Mouse (Mus musculus) heart, postnatal 10 days (tissue): Measurements from ENCODE around the gene Cc2d1b. TPM values are rescaled to one million over a fixed set of nuclear protein-coding genes. Genes with fewer than 3 reads are reported as not detected.

ENCODE experiments used
- DNase-seq, 2 experiments: peaks; one replicate each; pipeline ENCODE4 v3.0.0; 2021
- intact Hi-C: fragments of 180-260 bp; cut with DNase I; formaldehyde crosslinking; loops from one replicate; pipeline ENCODE4 v1.15.1; 2025
- total RNA-seq, 2 experiments: library from RNA; stranded (reverse); gene quantifications; 2 replicates each; pipeline ENCODE4 v1.2.3; 2021

Cc2d1b gene
- total RNA-seq = 10 to 100 TPM; 21.6 to 21.7 TPM

DNA sequence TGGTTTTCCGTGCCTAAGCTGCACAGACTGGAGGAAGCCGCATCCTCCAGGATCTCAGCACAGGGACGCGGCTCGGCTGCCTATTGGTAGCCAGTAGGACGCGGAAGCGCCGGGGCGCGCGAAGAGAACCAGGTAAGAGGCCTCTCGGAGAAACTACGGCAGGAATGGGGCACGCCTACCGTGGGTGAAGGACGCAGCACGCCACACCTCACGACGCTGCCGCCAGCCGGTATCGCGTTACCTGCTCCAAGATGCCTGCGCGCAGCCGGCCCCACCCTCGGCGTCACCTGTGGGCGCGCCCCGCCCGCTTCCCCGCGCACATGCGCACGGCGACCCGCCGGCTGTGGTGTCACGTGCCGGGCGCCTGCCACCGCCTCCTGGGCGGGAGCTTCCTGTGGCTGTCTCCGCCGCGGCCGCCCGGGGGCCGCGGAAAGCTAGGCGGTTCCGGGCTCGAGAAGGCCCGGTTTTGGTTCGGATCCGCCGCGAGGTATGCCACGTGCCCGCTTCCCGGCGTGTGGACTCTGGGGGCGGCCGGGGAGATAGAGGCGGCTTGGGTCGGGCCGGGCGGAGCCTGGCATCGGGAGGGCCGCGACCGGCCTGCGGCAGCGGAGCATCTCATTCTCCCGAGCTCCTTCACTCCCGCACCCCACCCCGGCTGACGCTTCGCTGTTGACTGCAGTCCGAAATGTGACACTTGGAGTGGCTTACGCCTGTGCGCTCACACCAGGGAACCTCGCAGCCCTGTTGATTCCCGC, at the start of gene Cc2d1b:
Gene Cc2d1b (plus strand): TSS at position 354 of the 755 bp plus-strand sequence.
- DNase-seq = peak; percentile 90 to 91
- intact Hi-C loops = loop anchor here (5.0 kb wide), 1 partner anchor 282 kb away; no protein-coding TSS in a partner anchor

DNA sequence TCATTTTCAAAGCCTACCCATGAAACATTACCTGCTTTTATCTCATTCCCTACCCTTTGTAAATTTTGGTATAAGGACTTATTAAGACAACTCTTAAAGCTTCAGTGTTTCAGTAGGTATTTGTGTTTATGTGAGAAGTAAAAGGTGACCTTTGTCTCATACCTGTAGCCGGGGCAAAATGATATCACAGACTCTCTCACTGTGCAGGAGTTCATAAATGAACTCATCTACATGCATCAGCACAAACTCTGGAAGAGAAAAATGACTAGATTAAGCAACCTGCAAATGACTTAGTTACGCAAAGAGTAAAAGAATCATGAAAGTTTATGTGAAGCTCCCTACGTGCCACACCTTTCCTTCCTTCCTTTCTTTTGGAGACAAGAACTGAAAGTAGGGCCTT, 47.1 kb upstream of the Cc2d1b start:
- no peak for DNase-seq
- intact Hi-C loops = no loop called here

GRCm38 (mm10) chr4:108578840-108579742, 40.6 kb upstream of the Cc2d1b start, which contains the start of the genes Prpf38a and Orc1:
Gene Prpf38a (minus strand): TSS chr4:108579336.
Gene Orc1 (plus strand): TSS chr4:108579423.
- intact Hi-C loops = no loop called here

GRCm38 (mm10) chr4:108579743-108580411, 39.9 kb upstream of the Cc2d1b start:
- DNase-seq = no peak
- intact Hi-C loops = no loop called here

More at GRCm38 (mm10) chr4:108578840-108579742, 40.6 kb upstream of the Cc2d1b start, which contains the start of the genes Prpf38a and Orc1:
- DNase-seq = peak; percentile 98 to 99

GRCm38 (mm10) chr4:108593376-108593775, 26.4 kb upstream of the Cc2d1b start:
- no peak for DNase-seq
- intact Hi-C loops = no loop called here

DNA sequence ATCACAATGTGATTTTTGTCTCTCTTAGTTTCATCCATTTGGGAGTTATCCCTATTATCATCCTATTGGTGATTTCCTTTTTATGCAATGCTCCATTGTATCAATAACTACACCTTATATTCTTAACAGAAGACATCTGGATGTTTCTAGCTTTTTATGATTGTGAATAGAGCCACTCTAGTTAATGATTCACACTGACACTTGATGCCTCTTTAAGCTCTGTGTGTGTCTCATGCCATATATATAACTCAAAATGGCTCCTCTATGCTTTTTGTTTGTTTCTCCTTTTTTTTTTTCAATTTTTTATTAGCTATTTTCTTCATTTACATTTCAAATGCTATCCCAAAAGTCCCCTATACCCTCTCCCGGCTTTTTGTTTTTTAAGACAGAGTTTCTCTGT, 24.0 kb upstream of the Cc2d1b start:
- DNase-seq = no peak
- intact Hi-C loops = no loop called here

DNA sequence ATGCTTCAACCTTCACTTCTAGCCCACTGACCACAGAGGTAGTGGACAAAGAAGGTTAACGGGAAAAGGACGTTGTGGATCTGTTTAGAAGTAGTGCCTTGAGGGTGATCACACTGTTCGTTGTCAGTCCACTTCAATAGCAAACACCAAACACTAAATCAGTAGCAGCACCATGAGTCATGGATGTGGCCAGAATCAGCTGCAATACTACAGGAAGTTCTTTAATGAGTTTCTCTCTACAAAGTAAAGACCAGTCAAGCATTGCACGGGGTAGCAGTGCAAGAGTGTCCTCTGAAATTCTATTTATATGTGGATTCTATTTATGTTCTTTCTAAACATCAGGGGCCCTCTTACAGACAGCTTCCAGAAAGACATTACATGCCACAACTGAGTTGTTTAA, 21.4 kb upstream of the Cc2d1b start:
- DNase-seq = no peak
- intact Hi-C loops = no loop called here

DNA sequence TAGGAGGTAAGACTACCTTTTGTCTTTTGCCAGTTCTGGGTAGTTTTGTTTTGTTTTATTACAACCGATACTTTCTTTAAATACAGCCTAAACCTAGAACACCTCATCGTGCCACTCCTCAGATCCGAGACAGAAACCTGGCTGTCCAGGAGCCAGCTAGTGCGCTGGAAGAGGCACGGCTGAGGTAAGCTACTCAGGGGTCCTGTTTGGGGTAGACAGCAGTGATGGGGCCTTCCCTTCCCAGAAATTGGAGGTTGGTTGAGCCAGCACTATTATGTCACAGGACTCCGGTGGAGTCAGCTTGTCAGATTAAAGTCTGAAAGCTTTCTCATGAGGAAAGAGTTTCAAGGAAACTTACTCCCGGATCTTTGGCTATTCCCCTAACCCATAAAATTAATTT, 17.9 kb upstream of the Cc2d1b start:
- intact Hi-C loops = no loop called here

GRCm38 (mm10) chr4:108608651-108609050, 11.1 kb upstream of the Cc2d1b start:
- DNase-seq = no peak
- intact Hi-C loops = no loop called here

More for the DNA sequence above, 17.9 kb upstream of the Cc2d1b start:
- DNase-seq = no peak

DNA sequence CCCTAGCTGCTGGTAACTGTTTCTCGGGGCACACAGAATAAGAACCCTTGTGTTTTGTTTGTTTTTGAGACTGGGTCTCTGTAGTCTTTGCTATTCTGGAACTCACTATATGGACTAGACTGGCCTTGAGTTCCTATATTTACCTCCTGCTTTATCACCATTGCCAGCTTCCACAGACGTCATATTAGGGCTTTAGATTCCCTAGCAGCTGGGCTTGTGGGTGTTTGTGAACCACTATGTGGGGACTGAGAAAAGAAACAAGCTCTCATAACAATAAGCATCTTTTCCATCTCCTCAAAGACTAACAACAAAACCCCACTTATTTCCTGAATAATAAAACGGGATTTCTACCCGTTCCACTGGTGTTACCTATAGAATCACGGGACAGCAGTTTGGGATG, 8.8 kb upstream of the Cc2d1b start:
- DNase-seq = no peak
- intact Hi-C loops = no loop called here

DNA sequence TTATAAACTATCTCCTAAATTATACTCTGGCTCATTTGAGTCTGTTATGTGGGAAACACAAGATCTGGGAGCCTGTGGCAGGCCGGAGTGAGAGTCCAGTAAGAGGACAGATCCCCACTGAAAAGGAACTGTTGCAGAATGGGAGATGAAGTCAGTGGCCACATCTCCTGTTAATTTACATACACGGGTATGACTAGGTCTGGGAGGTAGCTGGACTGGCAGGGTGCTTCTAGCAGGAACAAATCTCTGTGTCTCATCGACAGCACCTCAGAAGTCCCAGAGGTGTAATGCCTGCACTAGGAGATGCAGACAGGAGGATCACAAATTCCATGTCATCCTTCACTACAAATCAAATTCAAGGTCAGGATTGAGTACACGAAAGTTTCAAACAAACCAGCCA, 1.2 kb upstream of the Cc2d1b start:
- intact Hi-C loops = loop anchor here (5.0 kb wide), 1 partner anchor 281 kb away; no protein-coding TSS in a partner anchor
- no peak for DNase-seq

DNA sequence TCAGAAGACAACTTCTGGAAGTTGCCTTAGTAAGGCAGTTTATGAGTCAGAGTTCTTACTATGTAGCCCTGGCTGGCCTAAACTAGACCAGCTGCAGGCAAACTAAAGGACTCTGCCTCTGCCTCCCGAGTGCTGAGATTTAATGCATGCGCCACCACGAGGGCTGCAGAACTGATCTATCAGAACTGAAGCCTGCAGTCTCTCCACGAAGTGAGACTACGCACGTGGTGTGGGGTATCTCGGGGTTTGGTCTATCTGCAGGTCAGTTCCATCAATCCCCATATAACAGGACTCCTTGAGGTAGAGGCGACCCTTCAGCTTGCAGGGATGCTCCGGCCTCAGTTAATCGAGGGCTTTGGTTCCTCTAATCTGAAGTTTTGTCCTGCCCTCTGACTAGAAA, 575 bp upstream of the Cc2d1b start:
- intact Hi-C loops = loop anchor here (5.0 kb wide), 1 partner anchor 282 kb away; no protein-coding TSS in a partner anchor
- no peak for DNase-seq

GRCm38 (mm10) chr4:108620536-108620935, 796 bp downstream of the Cc2d1b start:
- intact Hi-C loops = no loop called here
- DNase-seq = peak in 1 of 2 experiments; percentile 24

DNA sequence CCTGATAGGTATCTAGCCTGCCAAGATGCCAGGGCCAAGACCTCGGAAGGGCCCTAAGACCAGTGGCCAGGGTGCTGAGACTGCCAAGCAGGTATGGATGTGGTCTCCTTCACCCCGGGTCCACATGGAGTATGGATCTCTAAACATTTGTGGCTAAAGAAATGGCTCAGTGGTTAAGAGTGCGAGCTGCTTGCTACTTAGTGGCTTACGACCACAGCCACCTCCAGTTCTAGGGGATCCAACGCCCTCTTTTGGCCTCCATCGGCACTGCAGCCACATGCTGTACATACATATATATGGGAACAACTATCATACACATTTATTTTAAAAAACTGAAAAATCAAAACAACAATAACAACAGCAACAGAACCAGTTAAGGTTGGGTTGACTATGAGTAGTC, 1.8 kb downstream of the Cc2d1b start:
- intact Hi-C loops = no loop called here
- no peak for DNase-seq

- no peak for DNase-seq
- intact Hi-C loops = no loop called here
Measured at GRCm38 (mm10) chr4:108627066-108627465, 7.3 kb downstream of the Cc2d1b start.

GRCm38 (mm10) chr4:108629363-108629880, 9.7 kb downstream of the Cc2d1b start:
- intact Hi-C loops = no loop called here
- no peak for DNase-seq

DNA sequence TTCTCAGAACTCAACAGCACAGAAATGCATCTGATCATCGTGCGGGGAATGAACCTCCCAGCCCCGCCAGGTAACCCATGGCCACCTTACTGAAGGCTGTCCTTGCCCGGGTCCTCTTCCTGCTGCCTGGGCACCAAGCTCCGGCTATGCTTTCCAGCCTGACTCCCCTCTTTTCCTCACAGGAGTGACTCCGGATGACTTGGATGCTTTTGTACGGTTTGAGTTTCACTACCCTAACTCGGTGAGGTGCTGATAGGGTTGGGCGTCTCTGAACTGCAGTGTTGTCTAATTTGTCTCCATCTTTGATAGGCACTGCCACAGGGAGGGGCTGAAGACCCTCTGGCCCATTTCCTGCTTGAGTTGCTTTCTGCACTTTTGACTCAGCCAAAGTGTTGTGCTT, 10.4 kb downstream of the Cc2d1b start:
- intact Hi-C loops = no loop called here
- no peak for DNase-seq

GRCm38 (mm10) chr4:108631616-108632015, 11.9 kb downstream of the Cc2d1b start:
- no peak for DNase-seq
- intact Hi-C loops = no loop called here

DNA sequence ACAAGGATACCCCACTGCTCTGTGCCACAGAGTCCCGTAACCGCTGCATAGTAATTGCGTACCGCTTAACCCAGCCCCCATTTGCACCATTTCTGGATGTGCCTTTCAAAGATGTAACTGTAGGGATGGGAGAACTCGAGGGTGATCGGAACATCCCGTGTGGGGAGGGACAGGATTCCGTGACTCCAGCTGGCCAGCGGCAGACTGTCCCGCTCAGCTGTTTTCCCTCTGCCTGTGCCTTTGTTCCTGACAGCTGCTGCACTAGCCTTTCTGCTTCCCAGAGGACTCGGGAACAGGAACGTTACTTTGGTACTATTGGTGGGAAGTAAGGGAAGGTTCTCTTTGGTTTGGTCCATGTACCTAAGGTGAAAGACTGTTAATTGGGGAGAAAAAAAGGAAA, 14.0 kb downstream of the Cc2d1b start:
- intact Hi-C loops = no loop called here
- peak in 1 of 2 experiments; percentile 25 for DNase-seq

GRCm38 (mm10) chr4:108634696-108635095, 15.0 kb downstream of the Cc2d1b start:
- DNase-seq = no peak
- intact Hi-C loops = no loop called here

DNA sequence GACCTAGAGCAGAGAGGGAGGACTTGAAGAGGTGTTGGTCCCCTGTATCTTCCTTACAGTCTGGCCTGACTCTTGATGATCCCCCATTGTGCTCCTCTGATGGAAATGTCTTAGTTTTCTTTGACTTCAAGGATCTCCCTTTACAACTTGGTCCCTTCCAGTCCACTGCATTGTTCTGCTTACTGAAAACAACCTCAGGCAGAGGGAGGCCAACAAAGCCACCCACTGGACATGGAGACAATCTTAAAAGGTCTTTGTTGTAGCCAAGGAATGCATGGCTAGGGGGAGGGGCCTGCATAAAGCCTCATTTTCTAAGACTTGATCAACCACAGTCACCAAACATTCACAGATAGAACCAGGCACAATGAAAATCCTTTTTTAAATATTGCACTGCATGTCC, 15.4 kb downstream of the Cc2d1b start:
- DNase-seq = no peak
- intact Hi-C loops = no loop called here
